Mouse (Mus musculus): ENCODE results near the gene Gale. TPM values are rescaled to one million over a fixed set of nuclear protein-coding genes. Genes with fewer than 3 reads are reported as not detected.
"Not testable (repeated sequence)": the region's sequence is repeated elsewhere in the genome, so short reads cannot be mapped to it uniquely, and the experiment has no call there.

Gene Gale
- polyA plus RNA-seq, 1 experiment, result 25.0 TPM

DNA sequence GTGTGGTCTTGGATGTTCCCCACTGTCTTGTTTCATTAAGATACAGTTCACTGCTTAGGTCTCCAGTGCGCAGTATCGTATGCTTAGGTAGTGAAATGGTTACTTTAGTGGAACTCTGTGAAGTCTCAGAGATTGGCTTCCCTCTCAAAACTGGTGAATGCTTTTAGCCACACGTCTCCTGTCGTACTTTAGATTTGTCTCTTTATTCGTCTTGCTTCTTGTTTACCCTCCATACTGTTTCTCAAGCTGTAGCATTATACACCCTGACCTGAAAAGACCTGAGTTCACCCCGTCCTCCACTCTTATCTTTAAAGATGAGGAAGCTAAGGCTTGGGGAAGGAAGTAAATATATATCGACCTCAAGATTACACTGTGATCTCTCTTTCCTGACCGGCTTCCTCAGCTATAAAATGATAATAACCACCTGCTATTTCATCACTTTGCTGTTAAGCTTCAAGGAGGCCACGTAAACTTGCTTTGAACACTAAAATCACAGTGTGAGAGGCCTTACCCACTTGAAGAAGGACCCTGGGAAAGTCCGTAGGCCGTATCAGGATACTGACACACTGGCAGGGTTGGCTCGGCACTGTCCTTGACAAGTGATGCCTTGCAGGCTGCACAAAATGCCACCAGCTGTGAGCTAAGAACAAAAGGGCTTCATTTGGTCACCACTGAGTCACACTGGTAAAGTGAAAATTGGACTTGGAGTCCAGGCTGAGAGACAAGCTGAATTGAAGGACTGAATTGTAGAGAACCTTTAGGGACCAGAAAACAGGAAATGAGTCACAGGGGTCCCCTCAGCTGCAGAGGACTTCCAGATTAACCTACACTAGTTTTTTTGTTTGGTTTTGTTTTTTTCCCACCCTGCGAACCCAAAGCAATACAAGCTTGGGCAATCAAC is 9.6 kb downstream of the Gale start:
- WGBS, result 45% methylated on average over 13 of the region's 13 CpGs
- no peak for DNase-seq

DNA sequence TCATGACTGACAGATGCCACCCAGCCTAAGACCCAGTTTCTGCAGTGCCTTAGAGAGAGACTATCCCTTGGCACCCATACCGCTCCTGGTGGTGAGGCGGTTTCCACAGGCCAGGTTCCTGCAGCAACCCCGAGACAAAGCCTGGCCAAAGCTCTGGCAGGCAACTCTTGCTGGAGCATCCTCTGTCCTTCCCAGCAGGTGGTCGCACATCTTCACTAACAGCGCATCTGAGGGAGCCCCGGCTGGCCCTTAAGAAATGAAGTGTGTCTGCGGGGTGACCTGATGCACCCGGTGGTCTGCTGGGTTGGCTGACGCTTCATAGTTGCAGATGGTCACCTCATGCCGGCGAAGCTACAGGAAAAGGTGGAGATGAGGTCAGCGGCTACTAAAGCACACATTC is 12.6 kb downstream of the Gale start:
- Histone ChIP-seq H3K4me3 (replicated peaks; ENCODE audit: extremely low read depth, low read depth, low read length) (no peak overlapping the region), H3K4me1 (ENCODE audit: control insufficient read depth, insufficient read depth, low read length) (peaks cover 10% of the 10 kb centered on the region)
- no peak for DNase-seq
- WGBS, result 94% methylated on average over 12 of the region's 12 CpGs
- TF ChIP-seq CTCF (IDR thresholded peaks at IDR 0.05; ENCODE audit: insufficient read depth, low read length), result no peak
- TF ChIP-seq POLR2A (IDR thresholded peaks at IDR 0.05; ENCODE audit: borderline replicate concordance, extremely low read depth, low read depth, low read length), result no peak

More for the DNA sequence above, 9.6 kb downstream of the Gale start:
- Histone ChIP-seq H3K4me1 (ENCODE audit: control insufficient read depth, insufficient read depth, low read length) (peaks cover 10% of the 10 kb centered on the region), H3K4me3 (replicated peaks; ENCODE audit: extremely low read depth, low read depth, low read length) (peak overlapping the region; percentile 82)
- TF ChIP-seq POLR2A (IDR thresholded peaks at IDR 0.05; ENCODE audit: borderline replicate concordance, extremely low read depth, low read depth, low read length) (no peak), CTCF (IDR thresholded peaks at IDR 0.05; ENCODE audit: insufficient read depth, low read length) (no peak)

DNA sequence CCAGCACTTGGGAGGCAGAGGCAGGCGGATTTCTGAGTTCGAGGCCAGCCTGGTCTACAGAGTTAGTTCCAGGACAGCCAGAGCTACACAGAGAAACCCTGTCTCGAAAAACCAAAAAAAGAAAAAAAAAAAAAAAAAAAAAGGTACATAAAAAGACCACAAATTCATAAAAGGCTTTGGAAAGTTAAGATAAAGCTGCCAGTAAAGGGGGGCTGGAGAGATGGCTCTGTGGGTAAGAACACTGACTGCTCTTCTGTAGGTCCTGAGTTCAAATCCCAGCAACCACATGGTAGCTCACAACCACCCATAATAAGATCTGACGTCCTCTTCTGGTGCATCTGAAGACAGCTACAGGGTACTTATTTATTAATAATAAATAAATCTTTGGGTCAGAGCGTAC is 16.7 kb downstream of the Gale start:
- not testable (repeated sequence) for DNase-seq; H3K4me3 ChIP-seq (replicated peaks; ENCODE audit: extremely low read depth, low read depth, low read length); H3K4me1 ChIP-seq (ENCODE audit: control insufficient read depth, insufficient read depth, low read length)
- 94% methylated on average over 5 of the region's 5 CpGs for WGBS

DNA sequence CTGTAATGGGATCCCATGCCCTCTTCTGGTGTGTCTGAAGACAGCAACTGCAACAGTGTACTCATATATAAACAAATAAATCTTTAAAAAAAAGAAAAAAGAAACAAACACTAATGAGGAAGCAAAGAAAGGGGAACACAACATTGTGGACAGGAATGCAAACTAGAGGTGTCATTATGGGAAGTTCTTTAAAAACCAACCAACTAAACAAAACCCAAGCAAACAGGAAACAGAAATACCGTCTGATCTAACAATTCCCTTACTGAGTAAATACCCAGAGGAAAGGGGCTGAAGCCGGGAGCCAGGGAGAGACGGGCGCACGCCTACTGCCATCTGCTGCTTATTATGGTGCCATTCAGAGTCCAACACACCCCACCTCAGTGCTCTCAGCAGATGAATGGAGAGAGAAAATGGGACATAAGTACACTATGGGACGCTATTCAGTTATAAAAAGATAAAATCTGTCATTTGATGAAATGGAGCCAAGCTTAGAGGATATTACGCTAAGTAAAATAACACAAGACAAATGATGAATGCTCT is 18.1 kb downstream of the Gale start:
- no peaks in the 10 kb centered on the region; the same call in 1 of the 2 replicates for H3K4me1 ChIP-seq (ENCODE audit: control insufficient read depth, insufficient read depth, low read length)
- 46% methylated on average over 7 of the region's 7 CpGs for WGBS
- no peak overlapping the region for H3K4me3 ChIP-seq (replicated peaks; ENCODE audit: extremely low read depth, low read depth, low read length)
- TF ChIP-seq POLR2A (IDR thresholded peaks at IDR 0.05; ENCODE audit: borderline replicate concordance, extremely low read depth, low read depth, low read length), result no peak
- no peak for TF ChIP-seq CTCF (IDR thresholded peaks at IDR 0.05; ENCODE audit: insufficient read depth, low read length)
- DNase-seq, result no peak

DNA sequence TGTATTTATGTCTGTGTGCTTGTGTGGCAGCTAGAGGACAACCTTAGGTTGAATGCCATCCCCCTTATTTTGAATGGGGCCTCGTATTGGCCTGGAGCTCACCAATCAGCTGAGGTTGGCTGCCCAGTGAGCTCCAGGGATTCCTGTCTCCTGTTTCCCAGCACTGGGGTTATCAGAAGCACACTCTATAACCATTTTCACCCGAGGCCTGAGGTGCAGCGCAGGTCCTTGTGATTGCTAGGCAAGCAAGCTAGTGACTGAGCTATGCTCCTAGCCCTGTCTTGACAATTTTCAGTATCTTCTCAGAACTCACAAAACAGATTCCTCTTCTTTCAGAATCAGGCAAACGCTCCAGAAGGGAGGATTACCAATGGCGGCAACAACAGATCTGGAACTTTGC is 21.0 kb downstream of the Gale start:
- Histone ChIP-seq H3K4me3 (replicated peaks; ENCODE audit: extremely low read depth, low read depth, low read length) (no peak overlapping the region), H3K4me1 (ENCODE audit: control insufficient read depth, insufficient read depth, low read length) (no peaks in the 10 kb centered on the region; the same call in 1 of the 2 replicates)
- DNase-seq, result no peak
- TF ChIP-seq POLR2A (IDR thresholded peaks at IDR 0.05; ENCODE audit: borderline replicate concordance, extremely low read depth, low read depth, low read length) (no peak), CTCF (IDR thresholded peaks at IDR 0.05; ENCODE audit: insufficient read depth, low read length) (no peak)
- 80% methylated on average over 5 of the region's 5 CpGs for WGBS

DNA sequence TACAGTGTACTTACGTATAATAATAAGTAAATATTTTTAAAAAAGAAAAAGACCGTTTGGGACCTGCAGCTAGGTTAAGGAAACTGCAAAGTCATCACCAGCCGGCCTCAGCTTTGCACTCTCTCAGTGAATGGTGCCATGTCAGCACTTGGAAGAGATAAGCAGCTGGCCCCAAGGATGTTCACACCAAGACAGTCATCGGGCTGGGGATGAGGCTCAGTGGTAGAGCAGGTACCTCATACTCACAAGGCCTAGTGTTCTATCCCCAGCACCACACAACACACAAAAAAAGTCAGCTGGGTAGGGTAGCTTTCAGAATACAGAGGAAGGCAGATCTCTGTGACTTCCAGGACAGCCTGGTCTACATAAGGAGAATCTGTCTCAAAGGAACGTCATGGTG is 21.7 kb downstream of the Gale start:
- Histone ChIP-seq H3K4me1 (ENCODE audit: control insufficient read depth, insufficient read depth, low read length) (no peaks in the 10 kb centered on the region; the same call in 1 of the 2 replicates), H3K4me3 (replicated peaks; ENCODE audit: extremely low read depth, low read depth, low read length) (no peak overlapping the region)
- no peak for DNase-seq
- WGBS, result 82% methylated on average over 5 of the region's 5 CpGs
- TF ChIP-seq POLR2A (IDR thresholded peaks at IDR 0.05; ENCODE audit: borderline replicate concordance, extremely low read depth, low read depth, low read length), result no peak
- TF ChIP-seq CTCF (IDR thresholded peaks at IDR 0.05; ENCODE audit: insufficient read depth, low read length), result no peak

DNA sequence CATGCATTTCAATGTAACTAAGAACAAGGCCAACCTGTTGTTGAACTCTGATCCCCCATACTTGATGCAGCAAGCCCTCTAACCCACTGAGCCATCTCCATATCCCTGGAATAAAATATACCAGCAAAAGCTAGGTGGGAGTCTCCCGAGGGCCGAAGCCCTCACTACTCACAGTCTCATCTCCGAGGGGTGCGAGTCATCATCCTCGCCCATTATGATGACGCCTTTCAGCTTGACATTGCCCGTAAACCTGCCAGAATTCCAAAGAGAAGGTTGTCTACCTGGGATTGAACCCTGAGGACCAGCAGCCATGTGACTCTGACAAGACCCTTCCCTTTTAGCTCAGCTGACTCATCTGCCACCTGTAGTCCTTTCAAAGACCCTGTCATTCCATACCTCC is 22.2 kb downstream of the Gale start:
- H3K4me3 ChIP-seq (replicated peaks; ENCODE audit: extremely low read depth, low read depth, low read length), result no peak overlapping the region
- DNase-seq, result no peak
- WGBS, result 84% methylated on average over 7 of the region's 7 CpGs
- TF ChIP-seq CTCF (IDR thresholded peaks at IDR 0.05; ENCODE audit: insufficient read depth, low read length), result no peak
- no peak for TF ChIP-seq POLR2A (IDR thresholded peaks at IDR 0.05; ENCODE audit: borderline replicate concordance, extremely low read depth, low read depth, low read length)
- H3K4me1 ChIP-seq (ENCODE audit: control insufficient read depth, insufficient read depth, low read length), result no peaks in the 10 kb centered on the region; the same call in 1 of the 2 replicates

DNA sequence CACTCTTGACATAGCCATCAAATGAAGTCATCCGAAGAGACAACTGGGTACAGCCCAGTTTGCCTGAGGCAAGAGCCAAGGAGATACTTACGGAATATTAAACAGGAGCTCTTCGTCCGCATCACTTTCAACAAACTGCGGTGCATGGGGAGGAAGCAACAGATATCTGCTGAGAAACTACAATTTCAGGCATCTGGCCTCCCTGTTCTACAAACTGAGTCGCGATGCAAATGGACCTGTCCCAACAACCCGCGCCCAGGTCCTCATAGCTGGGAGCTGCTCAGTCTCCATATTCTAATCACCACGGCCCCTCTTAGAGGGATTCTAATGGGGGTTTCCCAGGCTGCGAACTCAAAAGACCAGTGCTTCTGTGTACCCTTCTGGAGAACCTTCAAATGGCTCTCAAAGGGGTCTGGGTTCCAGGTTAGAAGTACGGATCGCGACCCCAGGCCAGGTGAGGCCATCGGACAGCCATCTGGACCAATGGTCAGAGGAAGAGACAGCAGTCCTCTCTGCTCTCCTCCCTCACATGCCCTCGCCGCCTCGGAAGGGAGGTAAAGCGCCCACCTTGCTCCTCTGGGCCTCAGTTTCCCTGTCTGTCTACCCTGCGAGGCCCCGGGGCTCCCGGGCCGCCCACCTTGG is 22.9 kb downstream of the Gale start:
- Histone ChIP-seq H3K4me3 (replicated peaks; ENCODE audit: extremely low read depth, low read depth, low read length) (peak overlapping the region; percentile 89), H3K4me1 (ENCODE audit: control insufficient read depth, insufficient read depth, low read length) (no peaks in the 10 kb centered on the region; the same call in 1 of the 2 replicates)
- no peak for TF ChIP-seq POLR2A (IDR thresholded peaks at IDR 0.05; ENCODE audit: borderline replicate concordance, extremely low read depth, low read depth, low read length)
- TF ChIP-seq CTCF (IDR thresholded peaks at IDR 0.05; ENCODE audit: insufficient read depth, low read length), result no peak
- WGBS, result 7% methylated on average over 23 of the region's 23 CpGs
- DNase-seq, result no peak

DNA sequence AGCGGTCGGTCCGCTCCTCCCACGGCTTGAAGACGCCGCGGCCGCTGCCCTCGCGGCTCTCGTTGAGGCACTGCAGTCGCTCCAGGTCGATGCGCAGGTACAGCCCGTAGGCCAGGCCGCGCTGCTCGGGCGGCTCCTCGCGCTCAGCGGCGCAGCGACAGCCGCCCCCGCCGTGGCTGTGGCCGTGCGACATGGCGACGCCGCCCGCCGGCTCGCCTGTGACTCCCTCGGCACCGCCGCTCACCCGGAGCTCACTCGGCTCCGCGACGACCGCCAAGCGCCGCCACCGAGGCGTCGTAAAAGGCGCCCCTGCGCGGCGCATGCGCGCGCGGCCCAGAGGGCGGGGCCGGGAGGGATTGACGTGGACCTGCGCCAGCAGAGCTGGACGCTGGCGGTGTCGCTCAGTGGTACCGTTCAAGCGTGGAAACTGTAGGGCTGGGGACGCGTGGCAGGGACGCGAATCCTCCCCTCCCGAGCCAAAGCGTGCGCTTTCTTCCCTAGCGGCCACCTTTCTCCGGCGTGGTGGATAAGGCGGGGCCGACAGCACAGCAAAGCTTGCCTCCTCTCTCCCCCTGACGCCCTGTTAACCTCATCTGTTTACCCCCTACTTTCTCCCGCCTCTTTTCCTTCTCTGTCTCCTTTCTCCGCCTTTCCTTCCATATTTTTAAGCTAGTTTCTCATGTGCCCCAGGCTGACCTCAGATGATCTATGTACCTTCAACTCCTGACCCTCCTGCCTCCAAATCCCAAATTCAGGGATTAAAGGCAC is 23.6 kb downstream of the Gale start, which contains the start of gene Pithd1:
Pithd1 (minus strand) TSS at position 322 of the 768 bp plus-strand sequence.
- whole genome bisulfite sequencing, result under 1% methylated on average over 81 of the region's 81 CpGs
- Histone ChIP-seq H3K4me1 (ENCODE audit: control insufficient read depth, insufficient read depth, low read length) (no peaks in the 10 kb centered on the region; the same call in 1 of the 2 replicates), H3K4me3 (replicated peaks; ENCODE audit: extremely low read depth, low read depth, low read length) (peak within 1 kb of the TSS; percentile 89)
- TF ChIP-seq CTCF (IDR thresholded peaks at IDR 0.05; ENCODE audit: insufficient read depth, low read length), result no peak
- peak; percentile 94 for TF ChIP-seq POLR2A (IDR thresholded peaks at IDR 0.05; ENCODE audit: borderline replicate concordance, extremely low read depth, low read depth, low read length)
- peak; percentile 90 for DNase-seq

Data from lung, adult 2 months (tissue).